Mouse (Mus musculus) left cerebral cortex, adult 2 months (tissue): ENCODE data around the gene Igf2r. TPM values are rescaled to one million over a fixed set of nuclear protein-coding genes. Genes with fewer than 3 reads are reported as not detected.
"Not testable (repeated sequence)": the region's sequence is repeated elsewhere in the genome, so short reads cannot be mapped to it uniquely, and the experiment has no call there.

Experiments
- DNase-seq, 2 experiments: peaks; one replicate each; pipeline ENCODE4 v3.0.0; 2021 to 2022; ENCODE audit warnings: low spot score in 2 of 2, mixed read lengths in 1 of 2; ENCODE audit errors: extremely low spot score in 1 of 2
- H3K27ac ChIP-seq: fragments of 200-600 bp; 2 replicates; pipeline ENCODE4 v1.8.1; 2022
- H3K4me3 ChIP-seq: fragments of 200-600 bp; 2 replicates; pipeline ENCODE4 v1.8.1; 2022
- CTCF ChIP-seq: fragments of 200-600 bp; IDR thresholded peaks from 2 replicates; pipeline ENCODE4 v1.8.1; 2022; ENCODE audit warnings: antibody characterized with exemption, mild to moderate bottlenecking, moderate library complexity
- intact Hi-C: fragments of 180-260 bp; cut with DNase I; formaldehyde crosslinking; loops from one replicate; pipeline ENCODE4 v1.15.1; 2025
- total RNA-seq, 2 experiments: library from RNA; stranded (reverse); gene quantifications; 2 replicates each; pipeline ENCODE4 v1.2.3; 2021

Gene Igf2r
- total RNA-seq, 2 experiments from 2014 or later, result 29.1 to 29.3 TPM

- no peak for TF ChIP-seq CTCF
- intact Hi-C loops, result no loop called here
- no peak for DNase-seq
- Histone ChIP-seq H3K4me3 (no peak overlapping the region), H3K27ac (no peak overlapping the region)
These were observed 66.6 kb downstream of the Igf2r start for GRCm38 (mm10) chr17:12702901-12703300.

- no peak for DNase-seq
- H3K4me3 ChIP-seq, result no peak overlapping the region
- intact Hi-C loops, result no loop called here
- no peak for TF ChIP-seq CTCF
- no peak overlapping the region for H3K27ac ChIP-seq
These were observed 69.1 kb downstream of the Igf2r start for GRCm38 (mm10) chr17:12700373-12700772.

- no peak overlapping the region for H3K4me3 ChIP-seq
- H3K27ac ChIP-seq, result no peak overlapping the region
- no peak for DNase-seq
- intact Hi-C loops, result no loop called here
- no peak for TF ChIP-seq CTCF
These were observed 77.6 kb downstream of the Igf2r start for GRCm38 (mm10) chr17:12691899-12692298.

- peak; percentile 58 for TF ChIP-seq CTCF
- intact Hi-C loops, result loop anchor here (10.0 kb wide), 1 partner anchor 445 kb away; no protein-coding TSS in a partner anchor
- H3K27ac ChIP-seq, result no peak overlapping the region
- peak in 1 of 2 experiments; percentile 20 for DNase-seq
- H3K4me3 ChIP-seq, result no peak overlapping the region
These were observed 79.9 kb downstream of the Igf2r start for GRCm38 (mm10) chr17:12689537-12689936.

- intact Hi-C loops, result loop anchor here (10.0 kb wide), 1 partner anchor 444 kb away; no protein-coding TSS in a partner anchor
- TF ChIP-seq CTCF, result no peak
- H3K4me3 ChIP-seq, result no peak overlapping the region
- DNase-seq, result no peak
- no peak overlapping the region for H3K27ac ChIP-seq
These were observed 80.9 kb downstream of the Igf2r start for GRCm38 (mm10) chr17:12688427-12689110.

- no peak overlapping the region for H3K27ac ChIP-seq
- TF ChIP-seq CTCF, result no peak
- no peak overlapping the region for H3K4me3 ChIP-seq
- intact Hi-C loops, result loop anchor here (10.0 kb wide), 1 partner anchor 440 kb away; no protein-coding TSS in a partner anchor
- no peak for DNase-seq
These were observed 84.4 kb downstream of the Igf2r start for GRCm38 (mm10) chr17:12684928-12685624.

- intact Hi-C loops, result loop anchor here (10.0 kb wide), 1 partner anchor 440 kb away; no protein-coding TSS in a partner anchor
- H3K4me3 ChIP-seq, result no peak overlapping the region
- no peak for DNase-seq
- TF ChIP-seq CTCF, result no peak
- no peak overlapping the region for H3K27ac ChIP-seq
These were observed 85.1 kb downstream of the Igf2r start for GRCm38 (mm10) chr17:12684412-12684811.

- intact Hi-C loops, result loop anchor here (10.0 kb wide), 1 partner anchor 439 kb away; no protein-coding TSS in a partner anchor
- Histone ChIP-seq H3K27ac (no peak overlapping the region), H3K4me3 (no peak overlapping the region)
- TF ChIP-seq CTCF, result no peak
- no peak for DNase-seq
These were observed 85.9 kb downstream of the Igf2r start for GRCm38 (mm10) chr17:12683582-12683981.

GRCm38 (mm10) chr17:12678261-12678660, 91.2 kb downstream of the Igf2r start:
- H3K27ac ChIP-seq, result no peak overlapping the region
- intact Hi-C loops, result no loop called here
- no peak for DNase-seq

GRCm38 (mm10) chr17:12677139-12677538, 92.3 kb downstream of the Igf2r start:
- DNase-seq, result no peak
- intact Hi-C loops, result no loop called here
- Histone ChIP-seq H3K4me3 (no peak overlapping the region), H3K27ac (no peak overlapping the region)
- TF ChIP-seq CTCF, result no peak

More at GRCm38 (mm10) chr17:12678261-12678660, 91.2 kb downstream of the Igf2r start:
- H3K4me3 ChIP-seq, result no peak overlapping the region
- TF ChIP-seq CTCF, result no peak

GRCm38 (mm10) chr17:12675646-12676045, 93.8 kb downstream of the Igf2r start, which contains the start of gene Slc22a1:
Gene Slc22a1 (minus strand): TSS chr17:12675829.
- H3K27ac ChIP-seq, result no peak within 1 kb of the TSS
- intact Hi-C loops, result no loop called here
- no peak for TF ChIP-seq CTCF
- no peak within 1 kb of the TSS for H3K4me3 ChIP-seq
- no peak for DNase-seq

- H3K27ac ChIP-seq, H3K4me3 ChIP-seq, DNase-seq, intact Hi-C loops: not testable (repeated sequence)
These were observed 94.5 kb downstream of the Igf2r start for GRCm38 (mm10) chr17:12674980-12675379.
